ENCODE assay signal across 24 mouse cellular contexts in the genomic region with DNA sequence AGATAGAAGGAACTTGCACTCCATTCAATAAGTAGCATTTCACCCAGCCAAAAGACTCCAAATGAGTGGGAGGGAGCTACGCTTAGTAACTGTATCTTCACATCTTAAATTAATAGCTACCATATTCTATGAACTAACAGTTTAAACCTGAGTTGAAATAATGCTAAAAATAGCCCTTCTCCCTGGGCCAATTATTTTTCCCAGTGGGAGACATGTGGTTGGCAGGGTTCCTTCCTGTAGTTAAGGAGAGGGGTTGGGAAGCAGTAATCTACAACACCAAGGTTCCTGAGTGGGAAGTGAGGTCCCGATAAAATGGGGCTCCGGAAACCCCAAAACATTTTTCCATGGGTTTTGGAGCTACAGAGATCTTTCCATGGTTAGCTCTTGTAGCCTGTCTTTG.
A peak's percentile ranks its signal among the peaks of the same experiment; 100 is the strongest.
DNase-seq lines count a peak whose midpoint lies in the region; ATAC-seq and TF ChIP-seq lines count a peak whose summit lies in the region.
"Had no signal": no experiment of that assay in that cellular context is flagged by ENCODE, and none has a peak within 500 bp of the region (broad histone marks: within the 10 kb centered on the region; RNA-seq: fewer than 3 reads in every experiment).

No protein-coding gene starts in this region.

- TF ChIP-seq POLR2A in brain, embryonic 14.5 days (IDR thresholded peaks at IDR 0.05; ENCODE audit: borderline replicate concordance, extremely low read depth, insufficient read depth, insufficient read length, poor library complexity, severe bottlenecking), result no peak

- ATAC-seq in heart, postnatal 0 days (ENCODE audit: insufficient read depth, low read depth), result no peak
- ATAC-seq: CD4-positive, CD25-positive, alpha-beta regulatory T cell, adult 4 months; intestine, postnatal 0 days had no signal

- intact Hi-C loops in gastrocnemius, adult 2 months (cut with DNase I), result no loop called here

- 21% methylated on average over 3 of the region's 3 CpGs for WGBS in heart, postnatal 0 days

- TF ChIP-seq CTCF in gastrocnemius, adult 2 months (IDR thresholded peaks at IDR 0.05), result no peak
- no peak for TF ChIP-seq CTCF in heart, postnatal 0 days (IDR thresholded peaks at IDR 0.05; ENCODE audit: low read depth)
- no peak for TF ChIP-seq CTCF in brain, embryonic 14.5 days (IDR thresholded peaks at IDR 0.05; ENCODE audit: borderline replicate concordance, extremely low read depth, insufficient read depth, insufficient read length)

- peak overlapping the region; percentile 37; the same call in 1 of the 2 replicates for H3K4me2 ChIP-seq in heart, postnatal 0 days (ENCODE audit: low read depth, low read length)
- H3K4me2 ChIP-seq: embryonic facial prominence, embryonic 15.5 days; kidney, embryonic 15.5 days; limb, embryonic 13.5 days; liver, embryonic 13.5 days; lung, embryonic 14.5 days; stomach, embryonic 15.5 days had no signal

- H3K27me3 ChIP-seq in heart, postnatal 0 days (ENCODE audit: control insufficient read depth, insufficient read depth, low read length), result no peaks in the 10 kb centered on the region
- H3K27me3 ChIP-seq: embryonic facial prominence, embryonic 15.5 days; kidney, embryonic 15.5 days; limb, embryonic 13.5 days; liver, embryonic 13.5 days; Patski; stomach, embryonic 15.5 days had no signal

- TF ChIP-seq EP300 in heart, postnatal 0 days (IDR thresholded peaks at IDR 0.05; ENCODE audit: low read depth), result no peak

- peak; percentile 33 for DNase-seq in adrenal gland, postnatal 10 days
- DNase-seq in adrenal gland, postnatal 36 days, result no peak
- DNase-seq in gastrocnemius, adult 2 months, result no peak
- DNase-seq in gastrocnemius, adult 18-20 months (ENCODE audit: low spot score), result no peak
- DNase-seq in heart, postnatal 0 days (ENCODE audit: low spot score), result peak; percentile 63
- no peak for DNase-seq in heart, adult 8-10 months (ENCODE audit: low spot score)
- peak; percentile 65 for DNase-seq in brain, embryonic 14.5 days (ENCODE audit: low read depth)
- no peak for DNase-seq in neural tube, embryonic 10.5 days (ENCODE audit: extremely low spot score, low spot score)
- DNase-seq: adrenal gland, adult 2 months; cerebellum, adult 8-10 months; cerebellum, postnatal 36 days; embryo, embryonic 11 days; gastrocnemius, postnatal 36 days; liver, embryonic 13.5 days; lung, embryonic 14.5 days; midbrain, embryonic 14.5 days; thymus, postnatal 25 days had no signal

- no peaks in the 10 kb centered on the region for H3K36me3 ChIP-seq in heart, postnatal 0 days (replicated peaks; ENCODE audit: control insufficient read depth, insufficient read depth, low read length)
- H3K36me3 ChIP-seq: embryonic facial prominence, embryonic 15.5 days; kidney, embryonic 15.5 days; limb, embryonic 13.5 days; liver, embryonic 13.5 days; stomach, embryonic 15.5 days had no signal

- peak overlapping the region; percentile 9; the same call in 1 of the 2 replicates for H3K27ac ChIP-seq in gastrocnemius, adult 2 months
- H3K27ac ChIP-seq in heart, postnatal 0 days (ENCODE audit: low read depth), result peak overlapping the region; percentile 22; the same call in 1 of the 2 replicates
- H3K27ac ChIP-seq: embryonic facial prominence, embryonic 15.5 days; liver, embryonic 13.5 days; stomach, embryonic 15.5 days had no signal

- peaks cover 43% of the 10 kb centered on the region for H3K4me1 ChIP-seq in heart, postnatal 0 days (ENCODE audit: control insufficient read depth, insufficient read depth)

- H3K9me3 ChIP-seq in heart, postnatal 0 days (replicated peaks; ENCODE audit: control insufficient read depth, low read length), result no peaks in the 10 kb centered on the region
- H3K9me3 ChIP-seq: embryonic facial prominence, embryonic 15.5 days; kidney, embryonic 15.5 days; limb, embryonic 13.5 days; liver, embryonic 13.5 days; stomach, embryonic 15.5 days had no signal

- no peak overlapping the region for H3K9ac ChIP-seq in heart, postnatal 0 days (replicated peaks; ENCODE audit: low read depth, low read length)
- H3K9ac ChIP-seq: embryonic facial prominence, embryonic 15.5 days; kidney, embryonic 15.5 days; limb, embryonic 13.5 days; liver, embryonic 13.5 days; lung, embryonic 14.5 days; stomach, embryonic 15.5 days had no signal

- H3K4me3 ChIP-seq in gastrocnemius, adult 2 months, result no peak overlapping the region
- H3K4me3 ChIP-seq in heart, postnatal 0 days (ENCODE audit: low read depth, low read length), result no peak overlapping the region
- H3K4me3 ChIP-seq: embryonic facial prominence, embryonic 15.5 days; kidney, embryonic 15.5 days; limb, embryonic 13.5 days; liver, embryonic 13.5 days; stomach, embryonic 15.5 days had no signal

Comparison
In these comparisons a context has a peak if more than half of its experiments do, and no peak if none do; other contexts are left out.
1. DNase-seq: peak in adrenal gland, postnatal 10 days (single experiment), heart, postnatal 0 days (single experiment) and brain, embryonic 14.5 days (single experiment); none in adrenal gland, postnatal 36 days (0 of 2), gastrocnemius, adult 2 months (single experiment), gastrocnemius, adult 18-20 months (single experiment), heart, adult 8-10 months (single experiment) and neural tube, embryonic 10.5 days (single experiment).